Mouse (Mus musculus): ENCODE data around the gene G2e3.
A peak's percentile ranks its signal among the peaks of the same experiment; 100 is the strongest.

G2e3 gene

DNA sequence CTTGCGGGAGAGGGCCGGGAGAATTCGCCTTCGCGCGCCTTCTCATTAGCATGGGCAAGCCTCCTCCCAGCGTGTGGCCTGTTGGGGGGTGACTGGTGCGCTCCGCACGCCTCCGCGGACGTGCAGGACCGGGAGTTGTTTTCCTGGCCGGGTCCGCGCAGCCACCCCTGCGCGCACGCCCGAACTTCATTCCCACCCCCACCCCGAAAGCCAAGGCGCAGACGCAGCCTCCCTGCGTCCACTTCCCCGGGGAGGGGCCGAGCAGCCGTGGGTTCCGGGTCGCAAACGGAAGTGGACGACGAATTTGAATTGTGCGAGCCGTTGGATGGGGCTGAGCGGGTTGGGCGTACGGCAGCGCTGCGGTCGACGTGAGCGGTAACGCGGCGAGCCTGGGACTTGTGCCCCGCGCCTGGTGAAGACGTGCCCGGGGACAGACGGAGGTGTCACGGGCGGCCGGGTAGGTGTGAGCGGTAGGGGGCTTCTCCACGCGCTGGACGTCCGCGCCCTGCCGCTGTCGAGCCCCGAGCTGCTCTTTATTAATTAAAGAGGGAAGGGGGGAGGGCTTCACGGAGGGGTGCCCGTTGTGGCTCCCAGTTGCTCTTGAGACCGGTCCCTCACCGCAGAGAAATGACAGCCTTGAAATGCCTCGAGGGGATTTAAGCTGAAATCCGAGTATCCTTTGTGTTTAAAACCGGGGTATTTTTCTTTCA is at the start of gene G2e3:
Gene G2e3, plus strand, starts transcription at position 74 of the 710 bp plus-strand sequence.
- DNase-seq (ENCODE audit: low read depth): peak; percentile 76

DNA sequence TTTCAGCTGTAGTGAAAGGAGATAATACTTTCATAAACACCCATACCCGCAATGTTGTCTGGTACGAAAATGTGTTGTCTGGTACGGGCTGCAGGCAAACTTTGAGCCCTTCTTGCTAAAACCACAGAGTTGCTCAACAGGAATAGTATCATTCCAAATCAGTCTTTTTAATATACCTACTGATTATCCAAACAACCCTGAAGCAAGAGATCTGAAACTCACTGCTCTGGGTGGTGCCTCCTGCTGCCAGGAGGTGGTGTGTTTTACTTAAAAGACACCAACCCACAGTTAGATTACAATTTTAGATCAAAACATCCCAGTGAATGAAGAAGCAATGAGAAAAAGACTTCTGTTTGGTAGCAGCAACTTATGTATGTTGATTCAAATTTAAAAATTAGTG is 24.3 kb upstream of the G2e3 start:
- no peak for DNase-seq (ENCODE audit: low read depth)

DNA sequence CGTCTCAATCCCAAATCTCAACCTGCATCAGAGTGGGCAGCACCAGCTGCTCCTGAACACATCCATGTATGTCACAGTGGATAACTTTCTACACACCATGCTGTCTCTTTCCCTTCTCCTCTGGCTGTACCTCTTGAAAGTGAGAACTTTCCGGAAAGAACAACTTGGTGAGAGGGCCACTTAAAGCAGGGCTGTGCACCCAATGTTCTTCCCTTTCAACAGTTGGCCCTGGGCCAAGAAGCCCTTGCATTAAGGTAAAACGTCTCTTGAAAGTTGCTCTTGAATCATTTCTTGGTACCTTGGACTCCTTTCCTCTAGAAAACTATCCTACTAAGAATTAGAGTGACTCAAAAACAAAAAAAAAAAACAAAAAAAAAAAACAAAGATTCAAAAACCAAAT is 21.0 kb upstream of the G2e3 start:
- DNase-seq (ENCODE audit: low read depth): no peak

DNA sequence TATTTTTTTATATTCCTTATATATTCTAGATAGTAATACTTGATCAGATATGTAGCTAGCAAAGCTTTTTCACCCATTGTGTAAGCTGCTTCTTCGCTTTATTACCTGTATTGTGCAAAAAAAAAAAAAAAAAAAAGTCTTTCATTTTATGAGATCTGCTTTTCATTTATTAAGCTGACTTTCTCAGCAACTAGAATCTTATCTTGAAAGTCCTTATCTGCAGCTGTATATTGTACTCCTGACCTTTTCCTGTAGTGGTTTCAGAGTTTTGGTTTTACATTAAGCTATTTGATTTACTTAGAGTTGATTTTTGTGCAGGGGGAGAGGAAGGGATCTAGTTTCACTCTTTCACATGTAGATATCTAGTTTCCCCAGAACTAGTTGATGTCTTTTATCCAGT is 10.8 kb upstream of the G2e3 start:
- DNase-seq (ENCODE audit: low read depth): no peak

DNA sequence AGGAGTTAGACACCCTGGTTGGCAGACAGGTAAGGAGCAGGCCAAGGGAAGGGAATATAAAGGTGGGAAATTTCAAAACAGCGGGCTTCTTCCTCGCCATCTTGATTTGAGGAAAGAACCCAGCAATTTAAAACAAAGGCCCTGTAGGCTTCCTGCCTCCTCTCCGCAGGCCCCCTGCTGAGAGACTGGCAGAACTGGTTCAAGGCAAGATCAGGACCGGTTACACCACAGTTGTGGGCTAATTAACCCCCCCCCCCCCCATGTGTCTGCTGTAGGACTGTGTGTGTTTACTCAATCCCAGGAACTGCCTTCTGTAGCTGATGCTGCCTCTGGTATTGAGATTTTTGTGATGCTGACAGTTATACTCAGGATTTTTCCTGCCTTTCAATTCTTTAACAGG is 1.7 kb upstream of the G2e3 start:
- DNase-seq (ENCODE audit: low read depth): no peak

DNA sequence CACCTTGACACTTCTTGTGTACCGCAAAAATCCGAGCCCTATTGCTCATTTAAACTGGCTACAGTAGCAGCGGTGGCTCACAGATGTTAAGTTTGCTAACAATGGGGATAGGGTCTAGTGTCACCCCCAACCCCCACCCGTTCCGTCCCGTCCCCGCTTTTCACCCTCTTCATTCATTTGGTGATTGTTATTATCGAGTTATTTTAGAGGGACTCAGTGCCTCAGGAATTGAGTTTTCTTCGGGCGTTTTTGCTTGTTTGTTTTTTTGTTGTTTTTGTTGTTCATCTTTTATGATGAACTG is 787 bp downstream of the G2e3 start:
- no peak for DNase-seq (ENCODE audit: low read depth)

DNA sequence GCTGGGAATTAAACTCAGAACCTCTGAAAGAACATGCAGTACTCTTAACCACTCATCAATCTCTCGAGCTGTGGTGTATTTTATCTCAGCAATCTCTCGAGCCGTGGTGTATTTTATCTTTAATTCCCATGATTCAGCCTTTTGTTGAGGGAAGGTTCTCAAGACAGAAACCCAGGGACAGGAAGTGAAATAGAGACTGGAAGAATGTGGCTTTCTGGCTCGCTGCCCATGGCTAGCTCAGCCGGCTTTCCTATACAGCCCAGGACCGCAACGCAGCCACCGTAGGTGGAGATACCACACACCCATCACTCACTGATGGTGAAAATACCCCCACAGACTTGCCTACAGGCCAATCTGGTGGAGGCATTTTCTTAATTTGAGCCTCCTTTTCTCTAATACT is 7.4 kb downstream of the G2e3 start:
- no peak for DNase-seq (ENCODE audit: low read depth)

DNA sequence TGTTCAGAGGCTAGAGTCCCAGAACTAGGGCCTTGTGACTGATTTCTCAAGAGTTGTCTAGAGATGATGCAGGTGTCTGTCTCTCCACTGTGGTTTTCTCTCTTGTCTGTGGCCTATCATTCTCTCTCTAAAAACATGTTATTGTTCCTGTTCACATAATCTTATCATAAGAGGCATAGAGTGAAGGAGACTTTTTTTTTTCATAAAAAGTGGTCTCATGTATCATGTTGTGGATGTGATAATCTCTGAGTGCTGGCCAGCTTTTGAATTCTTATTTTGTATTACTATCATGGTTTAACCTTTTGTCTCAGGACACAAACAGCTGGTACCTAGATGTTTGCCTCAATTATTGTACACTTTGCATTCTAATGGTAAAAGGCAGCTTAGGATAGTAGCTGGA is 13.4 kb downstream of the G2e3 start:
- DNase-seq (ENCODE audit: low read depth): no peak

DNA sequence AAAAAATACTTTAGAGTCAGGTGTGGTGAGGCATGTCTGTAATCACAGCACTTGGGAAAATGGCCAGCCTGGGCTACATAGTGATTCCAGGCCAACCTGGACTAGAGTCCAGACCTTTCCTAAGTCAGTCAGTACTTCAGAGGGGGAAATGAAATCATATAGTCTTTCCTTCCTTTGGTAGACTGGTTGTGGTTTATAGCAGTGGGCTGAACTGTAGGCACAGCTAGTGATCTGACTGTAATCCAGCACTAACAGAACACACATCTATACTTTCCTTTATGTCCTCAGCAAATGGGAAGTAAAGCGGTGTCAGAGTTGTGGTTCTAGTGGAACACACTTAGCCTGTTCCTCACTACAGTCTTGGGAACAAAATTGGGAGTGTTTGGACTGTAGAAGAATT is 15.0 kb downstream of the G2e3 start:
- DNase-seq (ENCODE audit: low read depth): no peak

DNA sequence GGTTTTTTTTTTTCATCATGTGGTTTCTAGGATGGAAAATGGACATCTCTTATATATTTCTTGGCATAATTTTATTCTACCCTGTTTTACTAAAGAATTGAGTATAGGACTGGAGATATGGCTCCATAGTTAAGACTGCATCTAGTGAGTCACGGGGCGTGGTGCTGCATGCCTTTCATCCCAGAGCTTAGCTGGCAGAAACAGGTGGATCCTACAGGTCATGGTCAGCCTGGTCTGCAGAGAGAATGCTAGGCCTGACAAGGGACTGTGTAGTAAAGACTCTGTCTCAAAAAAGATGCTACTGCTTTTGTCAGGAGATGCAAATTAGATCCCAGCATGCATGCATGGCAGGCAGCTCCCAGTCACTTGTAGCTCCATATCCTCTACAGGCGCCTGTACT is 20.6 kb downstream of the G2e3 start:
- no peak for DNase-seq (ENCODE audit: low read depth)

DNA sequence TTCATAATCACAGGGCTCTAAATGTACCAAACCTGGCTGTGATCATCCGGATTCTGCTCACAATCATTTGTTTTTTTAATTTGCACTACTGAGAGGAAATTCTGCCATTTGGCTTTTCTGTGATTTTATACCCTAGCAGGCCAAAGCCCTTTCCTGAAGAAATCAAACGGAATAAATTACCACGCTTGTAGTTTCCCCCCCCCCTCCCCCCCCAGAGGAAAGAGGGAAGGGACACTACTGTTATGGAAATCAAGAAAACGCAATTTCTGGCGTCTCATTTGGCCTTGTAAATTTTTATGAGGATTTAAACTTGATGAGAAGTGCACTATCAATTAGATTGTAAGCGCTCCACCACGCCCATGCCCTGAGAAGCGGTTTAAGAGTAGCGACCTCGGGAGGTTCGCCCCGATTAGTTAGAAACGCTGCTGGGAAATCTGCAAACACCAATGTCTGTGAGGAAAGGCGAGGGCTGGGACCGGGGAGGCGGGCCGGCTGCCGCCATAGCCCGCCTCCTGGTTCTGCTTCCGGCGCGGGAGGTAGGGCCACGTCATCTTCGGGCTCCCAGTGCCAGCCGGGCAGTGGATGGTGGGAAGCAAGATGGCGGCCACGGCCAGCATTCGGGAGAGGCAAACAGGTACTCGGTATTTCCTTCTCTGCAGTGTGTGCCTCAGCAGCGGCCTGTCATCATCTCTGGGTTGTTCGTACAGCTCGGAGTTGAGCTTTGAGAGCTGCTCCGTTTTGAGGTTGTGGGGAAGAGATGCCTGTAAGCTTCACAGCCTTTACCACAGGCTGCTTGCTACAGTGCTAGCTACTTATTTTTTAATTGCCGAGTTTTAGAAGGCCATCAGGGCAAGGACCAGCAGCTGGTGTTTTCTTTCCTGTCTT is 29.4 kb downstream of the G2e3 start, which contains the start of gene Scfd1:
Gene Scfd1, plus strand, starts transcription at position 508 of the 885 bp plus-strand sequence.
- peak; percentile 86 for DNase-seq (ENCODE audit: low read depth)

DNA sequence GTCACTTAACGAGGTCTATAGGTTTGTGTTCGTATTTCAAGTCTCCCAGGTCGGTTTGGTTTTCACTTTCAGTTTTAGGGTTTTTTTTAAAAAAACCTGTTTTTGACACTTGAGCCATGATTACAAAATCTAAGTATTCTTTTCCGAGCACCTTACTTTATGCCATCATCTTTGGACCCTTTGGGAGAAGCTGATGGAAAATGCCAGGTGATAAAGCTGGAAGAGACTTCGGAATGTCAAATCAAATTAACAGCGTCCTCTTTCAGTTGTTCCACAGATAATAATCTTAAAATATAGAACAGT is 30.0 kb downstream of the G2e3 start:
- no peak for DNase-seq (ENCODE audit: low read depth)

DNA sequence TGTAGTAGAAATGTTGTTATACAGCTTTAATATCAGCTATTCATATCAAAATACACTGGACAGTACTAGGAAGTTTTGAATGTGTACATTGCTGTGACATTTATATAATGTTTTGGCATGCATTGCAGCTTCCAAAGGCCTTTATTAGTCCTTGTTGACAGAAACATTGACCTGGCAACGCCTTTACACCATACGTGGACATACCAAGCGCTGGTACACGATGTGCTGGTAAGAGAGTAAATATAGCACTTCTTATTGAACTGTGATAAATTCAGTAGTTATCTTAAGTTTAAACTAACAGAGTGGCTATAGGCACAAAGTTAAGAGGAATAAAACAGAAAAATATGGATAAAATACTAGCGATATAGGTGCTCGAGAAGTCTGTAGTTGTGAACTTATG is 52.0 kb downstream of the G2e3 start:
- DNase-seq (ENCODE audit: low read depth): no peak

DNA sequence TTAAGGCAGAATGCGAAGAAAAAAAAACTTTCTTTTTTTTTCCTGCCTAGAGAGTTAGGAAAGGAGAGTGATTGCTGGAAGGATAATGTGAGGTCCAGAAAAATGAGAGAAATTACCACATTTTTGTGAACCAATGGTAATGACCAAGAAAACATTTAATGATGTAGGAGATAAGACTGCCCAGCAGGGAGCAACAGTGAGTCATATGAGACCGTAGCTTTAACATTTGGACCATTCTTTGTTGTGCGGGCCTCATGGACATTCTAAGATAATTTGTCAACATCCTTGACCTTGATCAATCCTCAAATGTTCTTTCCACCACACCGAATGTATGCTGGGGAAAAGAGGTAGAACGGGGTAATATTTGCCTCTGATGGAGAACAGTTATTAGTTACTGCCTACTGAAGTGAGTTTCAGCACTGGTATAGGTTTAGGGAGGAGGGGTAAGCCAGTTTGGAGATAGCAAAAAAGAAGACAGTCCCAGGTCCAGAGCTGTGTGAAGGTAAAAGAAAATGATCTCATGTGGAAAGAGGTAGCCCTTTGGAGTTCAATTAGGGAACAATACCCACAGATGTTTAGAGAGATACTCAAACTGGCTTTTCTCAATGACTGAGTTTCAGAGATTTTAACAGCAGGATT is 54.3 kb downstream of the G2e3 start:
- DNase-seq (ENCODE audit: low read depth): peak; percentile 19

DNA sequence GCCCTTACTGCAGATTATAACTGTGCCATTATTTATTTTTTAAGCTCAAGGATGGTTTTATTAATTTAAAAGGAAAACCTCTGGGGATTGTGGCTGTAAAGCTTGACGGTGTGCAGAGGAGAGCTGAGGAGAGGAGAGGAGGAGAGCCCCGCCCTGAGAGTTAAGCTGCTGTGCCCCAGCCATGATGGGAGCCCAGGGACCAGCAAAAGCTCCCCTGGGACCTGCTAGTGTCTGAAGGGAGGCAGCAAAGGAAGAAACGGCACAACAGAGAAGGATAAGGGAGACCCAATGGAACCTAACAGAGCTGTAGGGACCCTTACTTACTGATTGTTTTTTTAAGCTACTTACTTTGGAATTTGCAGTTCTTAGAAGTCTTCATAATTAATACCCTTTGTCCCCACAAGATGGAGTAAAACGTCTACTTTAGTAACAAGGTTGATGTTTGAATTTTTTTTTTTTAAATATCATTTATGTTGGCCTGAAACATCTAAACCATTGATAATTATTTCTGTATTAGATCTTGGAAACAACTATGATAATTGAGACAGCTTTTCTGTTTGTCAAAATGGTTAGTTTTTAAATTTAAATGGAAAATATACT is 56.2 kb downstream of the G2e3 start:
- DNase-seq (ENCODE audit: low read depth): no peak

DNA sequence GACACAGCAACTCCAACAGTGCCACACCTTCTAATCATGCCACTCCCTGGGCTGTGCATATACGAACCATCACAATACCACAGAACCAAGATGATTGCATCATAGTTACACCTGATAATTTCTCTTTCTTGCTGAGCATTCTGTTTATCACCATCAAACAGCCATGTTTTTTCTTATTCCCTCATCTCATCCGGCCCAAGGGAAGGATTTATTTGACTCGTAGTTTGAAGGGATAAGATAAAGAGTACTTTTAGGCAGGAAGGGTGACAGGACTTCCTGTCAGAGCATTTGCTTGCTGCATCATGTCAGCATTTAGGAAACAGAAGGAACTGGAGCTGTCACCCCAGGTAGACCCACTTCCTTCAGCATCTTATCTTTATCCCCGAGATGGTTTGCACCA is 63.5 kb downstream of the G2e3 start:
- no peak for DNase-seq (ENCODE audit: low read depth)
